Mouse (Mus musculus): ENCODE measurements at regions not wholly inside any gene's neighbourhood (a gene's known extent, or its start where the extent isn't known, plus 50 kb on each side); places are given as distances from the start of the nearest gene placed in this dataset.

DNA sequence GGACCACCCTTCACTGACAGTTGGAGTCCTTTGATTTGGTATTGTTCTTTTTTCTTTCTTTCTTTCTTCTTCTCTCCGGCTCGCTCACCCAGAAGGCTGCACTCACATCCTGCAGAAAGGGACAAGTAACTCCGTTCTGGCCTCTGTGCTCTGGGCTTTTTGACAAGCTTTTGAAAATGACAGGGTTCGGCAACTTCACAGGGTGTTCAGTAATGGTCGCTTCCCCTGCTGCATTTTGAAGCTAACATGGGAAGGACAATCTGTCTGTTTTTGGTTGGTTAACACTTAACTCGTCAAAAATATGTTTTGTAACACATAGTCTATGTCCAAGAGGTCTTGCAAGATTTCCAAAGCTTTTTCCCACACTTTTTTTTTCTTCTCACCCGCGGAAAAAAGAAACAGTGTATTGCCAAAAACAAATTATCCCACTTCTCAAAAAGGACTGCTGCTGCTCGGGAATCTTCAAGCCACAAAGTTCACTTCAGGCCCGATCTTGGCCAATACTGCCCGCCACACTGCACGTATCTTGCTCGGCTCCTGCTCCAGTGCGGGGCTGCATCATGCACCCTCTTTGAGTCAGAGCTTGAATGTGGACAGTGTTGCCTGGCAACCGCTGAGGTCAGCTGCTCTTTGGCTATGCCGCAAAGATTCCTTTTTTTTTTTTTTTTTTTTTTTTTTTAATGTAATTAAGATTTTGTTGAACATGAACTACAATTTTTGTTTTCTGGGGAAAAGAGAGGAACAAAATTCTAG, 209.4 kb upstream of the Inhba start:
- H3K27ac ChIP-seq = no peak overlapping the region
- H3K27me3 ChIP-seq (replicated peaks) = no peaks in the 10 kb centered on the region
- H3K4me2 ChIP-seq (replicated peaks) = no peak overlapping the region
- no peaks in the 10 kb centered on the region for H3K36me3 ChIP-seq
- no peaks in the 10 kb centered on the region for H3K4me1 ChIP-seq
- H3K9ac ChIP-seq = no peak overlapping the region
- ATAC-seq (ENCODE audit: low FRiP score, low read depth) = 0 out of 2 replicates have a peak, but pooled peaks have one; percentile 66
- no peak overlapping the region for H3K4me3 ChIP-seq
- whole genome bisulfite sequencing = 53% methylated on average over 16 of the region's 16 CpGs
- no peaks in the 10 kb centered on the region for H3K9me3 ChIP-seq

DNA sequence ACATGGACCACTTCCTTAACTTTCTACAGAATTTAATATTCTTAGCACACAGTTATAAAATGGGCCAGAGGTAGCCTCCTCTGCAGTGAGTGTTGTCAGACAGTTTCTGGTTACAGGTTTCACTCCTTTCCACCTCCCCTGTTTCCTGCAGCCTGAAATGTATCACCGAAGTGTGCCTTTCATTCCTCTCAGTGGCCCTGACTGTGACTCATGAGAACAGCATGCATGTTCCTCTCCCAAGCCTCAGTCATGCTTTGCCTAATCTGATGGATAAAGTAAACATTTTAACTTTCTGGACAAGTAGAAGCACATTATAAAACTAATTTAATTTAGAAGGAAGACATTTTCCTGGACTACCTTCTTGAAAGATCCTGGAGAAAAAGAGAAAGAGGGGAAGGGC, 207.7 kb upstream of the Inhba start:
- Histone ChIP-seq H3K27ac (no peak overlapping the region), H3K27me3 (replicated peaks) (no peaks in the 10 kb centered on the region), H3K4me2 (replicated peaks) (no peak overlapping the region), H3K4me3 (no peak overlapping the region), H3K9me3 (no peaks in the 10 kb centered on the region), H3K4me1 (no peaks in the 10 kb centered on the region), H3K9ac (no peak overlapping the region), H3K36me3 (no peaks in the 10 kb centered on the region)
- WGBS = 76% methylated on average over 1 of the region's 1 CpGs
- ATAC-seq (ENCODE audit: low FRiP score, low read depth) = no peak

DNA sequence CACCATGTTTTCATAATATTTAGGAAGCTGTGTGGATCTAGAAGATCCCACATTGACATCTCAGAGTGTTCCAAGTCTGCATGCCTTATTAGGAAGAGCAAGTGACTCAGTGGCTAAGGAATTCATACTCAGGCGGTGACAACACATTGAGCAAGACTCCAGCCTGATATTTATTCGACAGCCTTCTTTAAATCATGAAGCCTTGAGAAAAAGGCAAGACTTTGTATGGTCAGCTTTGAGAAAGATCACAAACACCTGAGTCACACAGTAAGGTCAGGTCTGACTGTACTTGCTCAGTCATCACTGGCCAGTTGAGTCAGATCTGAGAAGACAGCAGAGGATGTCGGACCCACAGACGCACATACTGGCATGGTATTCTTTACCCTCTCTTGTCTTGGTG, 204.7 kb upstream of the Inhba start:
- H3K27ac ChIP-seq = no peak overlapping the region
- H3K9ac ChIP-seq = no peak overlapping the region
- no peak overlapping the region for H3K4me2 ChIP-seq (replicated peaks)
- H3K9me3 ChIP-seq = no peaks in the 10 kb centered on the region
- H3K4me1 ChIP-seq = no peaks in the 10 kb centered on the region
- WGBS = 94% methylated on average over 4 of the region's 4 CpGs
- H3K36me3 ChIP-seq = no peaks in the 10 kb centered on the region
- H3K27me3 ChIP-seq (replicated peaks) = no peaks in the 10 kb centered on the region
- ATAC-seq (ENCODE audit: low FRiP score, low read depth) = no peak
- no peak overlapping the region for H3K4me3 ChIP-seq

DNA sequence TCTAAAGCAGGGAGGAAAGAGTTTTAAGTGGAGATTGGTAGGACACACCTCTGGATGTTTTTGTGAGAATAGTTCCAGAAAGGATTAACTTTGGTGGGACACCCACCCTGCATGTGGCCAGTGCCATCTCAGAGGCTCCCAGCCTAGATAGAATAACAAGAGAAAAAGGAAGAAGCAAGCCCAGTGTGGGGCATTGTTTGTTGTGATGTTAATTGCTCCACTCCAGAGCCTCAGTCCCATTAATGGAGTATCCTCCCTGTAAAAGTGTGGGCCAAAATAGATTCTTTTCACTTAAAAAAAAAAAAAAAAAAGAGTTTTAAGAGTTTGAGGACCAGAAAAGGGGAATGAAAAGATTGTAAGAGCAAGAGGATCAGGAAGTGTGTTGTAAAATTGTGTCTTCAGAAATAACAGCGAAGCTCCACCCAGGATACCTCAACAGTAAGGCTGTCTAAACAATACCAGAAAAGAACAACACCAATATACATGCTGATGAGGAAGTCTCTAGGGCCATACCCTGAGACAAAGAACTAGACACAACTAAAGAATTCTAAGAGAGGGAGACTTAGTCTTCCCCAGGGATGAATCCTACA, 189.3 kb upstream of the Inhba start:
- WGBS = 47% methylated on average over 1 of the region's 1 CpGs
- ATAC-seq (ENCODE audit: low FRiP score, low read depth) = no peak
- no peaks in the 10 kb centered on the region for H3K4me1 ChIP-seq

DNA sequence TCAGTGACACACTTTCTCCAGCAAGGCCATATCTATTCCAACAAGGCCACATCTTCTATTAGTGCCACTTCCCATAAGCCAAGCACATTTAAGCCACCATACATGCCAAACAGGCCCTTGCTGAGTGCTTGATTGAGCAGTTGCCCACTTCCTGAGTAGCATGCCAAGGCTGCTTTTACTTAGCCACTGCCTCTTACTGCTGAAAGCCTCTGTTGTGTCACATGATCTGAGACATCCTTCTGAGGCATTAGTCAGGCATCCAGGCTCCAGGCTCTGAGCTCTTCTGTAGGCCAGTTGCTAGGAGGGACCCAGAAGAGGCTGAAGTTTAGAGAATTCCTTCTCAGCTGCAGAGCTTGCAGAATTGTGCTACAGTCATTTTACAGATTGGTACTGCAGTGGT, 165.8 kb upstream of the Inhba start:
- H3K4me2 ChIP-seq (replicated peaks) = no peak overlapping the region
- no peak overlapping the region for H3K4me3 ChIP-seq
- no peaks in the 10 kb centered on the region for H3K27me3 ChIP-seq (replicated peaks)
- no peak overlapping the region for H3K9ac ChIP-seq
- H3K9me3 ChIP-seq = no peaks in the 10 kb centered on the region
- H3K4me1 ChIP-seq = no peaks in the 10 kb centered on the region
- no peak overlapping the region for H3K27ac ChIP-seq
- ATAC-seq (ENCODE audit: low FRiP score, low read depth) = no peak
- H3K36me3 ChIP-seq = no peaks in the 10 kb centered on the region

More for the DNA sequence above, 189.3 kb upstream of the Inhba start:
- Histone ChIP-seq H3K36me3 (no peaks in the 10 kb centered on the region), H3K27me3 (replicated peaks) (no peaks in the 10 kb centered on the region), H3K9ac (no peak overlapping the region), H3K27ac (no peak overlapping the region), H3K9me3 (no peaks in the 10 kb centered on the region), H3K4me3 (no peak overlapping the region), H3K4me2 (replicated peaks) (no peak overlapping the region)

DNA sequence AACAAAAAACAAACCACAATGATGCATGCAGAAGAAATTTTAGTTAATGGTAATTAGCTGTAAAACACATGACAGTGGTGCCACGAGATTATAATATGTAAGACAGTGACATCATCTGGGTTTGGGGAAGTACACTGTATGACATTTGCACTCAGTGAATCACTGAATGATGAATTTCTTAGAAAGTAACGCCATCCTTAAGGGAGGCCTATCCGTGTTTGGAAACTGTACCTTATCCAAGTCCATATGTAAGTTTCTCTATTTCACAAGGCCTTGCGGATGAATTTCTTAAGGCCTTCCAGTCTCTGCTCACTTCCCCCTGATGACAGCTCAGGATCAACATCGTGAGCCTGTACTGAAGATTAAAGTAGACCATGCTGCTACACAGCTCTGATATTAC, 163.6 kb upstream of the Inhba start:
- no peak overlapping the region for H3K9ac ChIP-seq
- no peaks in the 10 kb centered on the region for H3K4me1 ChIP-seq
- WGBS = 90% methylated on average over 5 of the region's 5 CpGs
- no peak overlapping the region for H3K4me2 ChIP-seq (replicated peaks)
- no peak overlapping the region for H3K27ac ChIP-seq
- no peak for ATAC-seq (ENCODE audit: low FRiP score, low read depth)
- no peaks in the 10 kb centered on the region for H3K27me3 ChIP-seq (replicated peaks)
- H3K36me3 ChIP-seq = no peaks in the 10 kb centered on the region
- H3K9me3 ChIP-seq = no peaks in the 10 kb centered on the region
- H3K4me3 ChIP-seq = no peak overlapping the region

DNA sequence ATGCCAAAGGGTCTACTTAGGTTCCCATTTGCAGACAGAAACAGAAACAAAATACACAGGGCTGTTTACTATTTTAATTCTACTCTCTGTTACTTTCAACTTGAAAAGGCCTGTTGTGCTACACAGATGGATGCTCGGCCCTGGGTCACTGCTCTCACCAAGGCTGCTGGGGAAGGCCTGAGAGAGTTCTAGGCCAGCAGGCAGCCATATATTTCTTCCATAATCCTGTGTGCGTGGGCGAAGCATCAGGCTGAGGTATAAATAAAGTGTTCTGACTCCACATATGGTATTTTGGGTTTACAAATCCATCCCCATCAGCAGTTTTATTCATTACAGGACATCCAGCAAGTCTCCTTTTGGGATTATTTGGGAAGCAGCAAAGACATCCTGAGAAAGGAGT, 162.5 kb upstream of the Inhba start:
- Histone ChIP-seq H3K27me3 (replicated peaks) (no peaks in the 10 kb centered on the region), H3K4me1 (no peaks in the 10 kb centered on the region), H3K4me3 (no peak overlapping the region), H3K36me3 (no peaks in the 10 kb centered on the region), H3K27ac (no peak overlapping the region), H3K4me2 (replicated peaks) (no peak overlapping the region), H3K9me3 (no peaks in the 10 kb centered on the region), H3K9ac (no peak overlapping the region)
- WGBS = 73% methylated on average over 3 of the region's 3 CpGs
- no peak for ATAC-seq (ENCODE audit: low FRiP score, low read depth)

DNA sequence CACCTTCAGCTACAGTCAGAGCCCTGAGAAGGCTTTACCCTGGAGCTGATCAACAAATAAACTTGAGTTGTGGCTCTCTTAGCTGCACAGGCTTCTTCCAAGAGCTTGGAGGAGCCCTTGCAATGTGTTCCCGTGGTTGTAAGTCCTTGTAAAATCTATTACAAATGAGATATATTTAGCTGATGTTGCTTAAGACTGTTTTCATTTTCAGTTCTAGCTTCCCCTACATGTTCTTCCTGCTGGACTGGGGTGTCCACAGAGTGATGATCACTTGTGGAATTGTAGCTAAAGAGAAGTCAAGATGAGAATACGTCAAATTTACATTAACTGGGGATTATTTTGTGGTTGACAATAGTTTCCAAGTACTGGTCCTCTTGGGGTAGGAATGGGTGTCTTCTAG, 161.3 kb upstream of the Inhba start:
- Histone ChIP-seq H3K27ac (no peak overlapping the region), H3K4me1 (no peaks in the 10 kb centered on the region), H3K36me3 (no peaks in the 10 kb centered on the region), H3K4me2 (replicated peaks) (no peak overlapping the region), H3K9me3 (no peaks in the 10 kb centered on the region), H3K9ac (no peak overlapping the region), H3K4me3 (no peak overlapping the region), H3K27me3 (replicated peaks) (no peaks in the 10 kb centered on the region)
- WGBS = 93% methylated on average over 2 of the region's 2 CpGs
- ATAC-seq (ENCODE audit: low FRiP score, low read depth) = no peak

DNA sequence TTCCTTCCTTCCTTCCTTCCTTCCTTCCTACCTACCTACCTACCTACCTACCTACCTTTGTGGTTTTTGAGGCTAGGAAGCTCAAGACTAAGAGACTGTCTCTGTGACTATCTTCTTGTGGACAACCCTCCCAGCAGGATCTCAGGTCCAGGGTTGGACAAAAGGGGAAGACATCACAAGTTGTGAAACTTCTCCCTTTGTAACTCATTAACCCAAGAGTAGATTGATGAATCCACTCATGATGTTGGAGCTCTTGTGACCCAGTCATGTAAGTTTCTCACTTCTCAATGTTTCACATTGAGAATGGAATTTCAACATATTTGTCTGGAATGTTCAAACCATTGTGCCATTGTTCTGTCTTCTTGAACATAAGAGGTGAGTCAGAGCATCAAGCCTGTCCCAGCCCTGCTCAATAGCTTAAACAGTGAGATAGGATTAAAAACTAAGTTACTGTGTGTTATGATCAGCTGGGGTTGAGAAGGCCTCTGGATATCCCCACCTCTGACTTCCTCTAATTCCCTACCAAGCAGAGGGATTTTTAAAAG, 158.6 kb upstream of the Inhba start:
- ATAC-seq (ENCODE audit: low FRiP score, low read depth) = no peak
- Histone ChIP-seq H3K4me1 (no peaks in the 10 kb centered on the region), H3K36me3 (no peaks in the 10 kb centered on the region), H3K9me3 (no peaks in the 10 kb centered on the region), H3K27ac (no peak overlapping the region), H3K27me3 (replicated peaks) (no peaks in the 10 kb centered on the region), H3K9ac (no peak overlapping the region), H3K4me3 (no peak overlapping the region), H3K4me2 (replicated peaks) (no peak overlapping the region)

DNA sequence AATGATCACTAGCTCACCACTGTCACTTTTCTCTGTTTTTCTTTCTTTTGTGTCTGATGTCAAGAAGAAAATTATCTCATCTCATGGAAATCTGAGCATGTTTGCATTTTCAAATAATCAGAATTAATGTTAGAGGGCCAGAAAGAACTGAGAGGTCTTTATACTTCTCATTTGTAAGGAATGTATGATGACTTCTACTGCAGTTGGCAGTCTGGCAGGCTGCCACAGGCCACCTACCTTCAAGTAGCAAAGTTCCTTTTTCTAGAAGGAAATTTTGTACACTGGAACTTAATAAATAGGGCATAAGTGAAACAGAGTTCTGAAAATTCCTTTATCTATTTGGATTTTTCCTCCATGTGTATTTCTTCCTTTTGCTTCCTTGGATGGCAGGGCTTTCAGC, 148.7 kb upstream of the Inhba start:
- Histone ChIP-seq H3K4me3 (no peak overlapping the region), H3K4me2 (replicated peaks) (no peak overlapping the region), H3K27me3 (replicated peaks) (no peaks in the 10 kb centered on the region), H3K27ac (no peak overlapping the region), H3K9me3 (no peaks in the 10 kb centered on the region), H3K36me3 (no peaks in the 10 kb centered on the region), H3K9ac (no peak overlapping the region), H3K4me1 (0 out of 2 replicates have a peak, but pooled peaks cover 4% of the 10 kb centered on the region)
- ATAC-seq (ENCODE audit: low FRiP score, low read depth) = no peak

DNA sequence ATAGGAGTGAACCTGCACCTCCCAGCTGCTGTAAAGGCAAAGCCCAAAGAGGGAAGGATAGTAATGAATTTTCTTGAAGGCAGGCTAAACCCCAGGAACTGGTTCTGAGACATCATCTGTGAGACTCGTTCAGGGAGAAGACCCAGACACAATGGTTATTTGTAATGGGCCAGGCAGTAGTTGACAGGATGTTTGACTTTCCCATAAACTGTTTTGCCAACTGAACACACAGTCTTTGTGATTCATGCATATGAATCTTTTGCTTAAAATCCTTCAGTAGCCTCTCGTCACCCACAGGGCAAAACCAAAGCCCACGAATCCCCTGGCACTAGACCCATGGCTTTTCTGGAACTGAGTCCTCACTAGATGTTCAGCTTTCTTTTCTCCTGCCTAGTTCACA, 148.3 kb upstream of the Inhba start:
- H3K27ac ChIP-seq = no peak overlapping the region
- no peak overlapping the region for H3K4me2 ChIP-seq (replicated peaks)
- H3K36me3 ChIP-seq = no peaks in the 10 kb centered on the region
- ATAC-seq (ENCODE audit: low FRiP score, low read depth) = no peak
- H3K4me3 ChIP-seq = no peak overlapping the region
- no peaks in the 10 kb centered on the region for H3K27me3 ChIP-seq (replicated peaks)
- no peak overlapping the region for H3K9ac ChIP-seq
- H3K9me3 ChIP-seq = no peaks in the 10 kb centered on the region
- H3K4me1 ChIP-seq = 0 out of 2 replicates have a peak, but pooled peaks cover 4% of the 10 kb centered on the region
- WGBS = 53% methylated on average over 3 of the region's 3 CpGs

DNA sequence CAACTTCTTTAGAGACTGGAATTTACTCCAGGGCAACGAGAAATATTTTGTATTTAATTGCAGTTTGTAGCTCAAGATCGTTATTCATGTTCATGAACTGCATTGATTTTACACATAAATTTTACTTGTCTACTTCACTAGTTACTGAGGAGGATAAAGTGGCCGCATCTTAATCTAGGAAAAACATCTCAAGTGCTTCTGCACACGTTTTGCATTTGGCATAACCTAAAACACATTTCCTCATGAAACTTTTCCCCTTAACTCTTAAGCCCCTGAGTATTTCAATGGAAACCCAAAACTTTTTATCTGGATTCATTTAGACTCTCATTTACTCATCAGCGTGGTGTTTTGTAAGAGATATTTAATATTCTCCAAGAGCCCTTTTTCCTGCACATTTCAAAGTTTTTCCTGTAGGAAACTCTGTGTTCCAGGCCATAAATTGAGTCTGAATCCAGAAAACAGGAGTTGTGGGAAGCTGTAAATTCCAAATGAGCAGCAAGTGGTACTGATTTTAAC, 144.5 kb upstream of the Inhba start:
- H3K36me3 ChIP-seq = no peaks in the 10 kb centered on the region
- H3K4me1 ChIP-seq = 0 out of 2 replicates have a peak, but pooled peaks cover 4% of the 10 kb centered on the region
- H3K27ac ChIP-seq = no peak overlapping the region
- no peak for ATAC-seq (ENCODE audit: low FRiP score, low read depth)
- no peaks in the 10 kb centered on the region for H3K27me3 ChIP-seq (replicated peaks)
- no peaks in the 10 kb centered on the region for H3K9me3 ChIP-seq
- H3K4me3 ChIP-seq = no peak overlapping the region
- H3K9ac ChIP-seq = no peak overlapping the region
- WGBS = 65% methylated on average over 5 of the region's 5 CpGs
- no peak overlapping the region for H3K4me2 ChIP-seq (replicated peaks)

DNA sequence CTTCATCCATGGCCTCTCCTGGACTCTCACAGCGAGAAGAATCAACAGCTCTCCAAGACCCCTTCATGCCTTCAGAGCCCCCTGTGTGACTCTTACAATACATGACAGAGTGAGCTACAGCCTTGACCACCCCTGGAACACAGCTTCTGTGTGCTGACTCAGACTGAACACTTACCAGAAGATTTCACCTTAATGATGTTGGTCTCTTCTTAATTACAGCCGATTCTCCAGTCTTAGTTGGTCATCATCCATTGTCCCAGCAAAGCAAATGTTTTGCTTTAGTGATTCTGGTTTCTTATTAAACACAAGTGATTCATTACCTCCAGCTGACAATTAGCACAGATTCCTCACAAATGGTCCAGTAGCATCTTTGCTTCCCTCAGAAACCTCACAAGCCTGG, 134.0 kb upstream of the Inhba start:
- Histone ChIP-seq H3K4me3 (no peak overlapping the region), H3K9me3 (no peaks in the 10 kb centered on the region), H3K9ac (no peak overlapping the region), H3K27me3 (replicated peaks) (no peaks in the 10 kb centered on the region), H3K4me1 (no peaks in the 10 kb centered on the region), H3K4me2 (replicated peaks) (no peak overlapping the region), H3K27ac (no peak overlapping the region), H3K36me3 (no peaks in the 10 kb centered on the region)
- WGBS = 84% methylated on average over 2 of the region's 2 CpGs
- ATAC-seq (ENCODE audit: low FRiP score, low read depth) = no peak

Data from neural tube, embryonic 12.5 days (tissue).